In genomic region chr10:58627569-58627968, GRCm38 (mm10) we compare ENCODE assay signal across 8 mouse cellular contexts. TPM values are rescaled to one million over a fixed set of nuclear protein-coding genes. Genes with fewer than 3 reads are reported as not detected.
DNase-seq lines count a peak whose midpoint lies in the region; ATAC-seq and TF ChIP-seq lines count a peak whose summit lies in the region.

No protein-coding gene starts in this region.

- no peak overlapping the region for H3K9ac ChIP-seq in heart, adult 2 months (ENCODE audit: low read depth, low read length)
- no peak overlapping the region for H3K9ac ChIP-seq in MEL (ENCODE audit: control insufficient read depth, low read depth, low read length, poor library complexity, severe bottlenecking)
- H3K9ac ChIP-seq in forebrain, embryonic 11.5 days (ENCODE audit: low read length), result no peak overlapping the region

- H3K4me1 ChIP-seq in heart, adult 2 months (ENCODE audit: control insufficient read depth, insufficient read depth, low read length), result no peaks in the 10 kb centered on the region; the same call in 1 of the 2 replicates
- H3K4me1 ChIP-seq in MEL (ENCODE audit: control insufficient read depth in 1 of 2, insufficient read depth in 2 of 2, low read length in 2 of 2), result no peaks in the 10 kb centered on the region
- H3K4me1 ChIP-seq in forebrain, embryonic 11.5 days (replicated peaks; ENCODE audit: control insufficient read depth, insufficient read depth, low read length), result no peaks in the 10 kb centered on the region

- no peak for TF ChIP-seq RAD21 in MEL (IDR thresholded peaks at IDR 0.05; ENCODE audit: low read depth, low read length)

- ATAC-seq in forebrain, embryonic 11.5 days (replicated peaks; ENCODE audit: low FRiP score), result peak; percentile 48; the same call in 1 of the 2 replicates

- no peak for DNase-seq in heart, adult 2 months
- DNase-seq in heart, adult 8-10 months (ENCODE audit: low spot score), result no peak
- no peak for DNase-seq in MEL (ENCODE audit: low read depth, low spot score)
- no peak for DNase-seq in forebrain, embryonic 11.5 days (ENCODE audit: low spot score)
- DNase-seq in layer of hippocampus, adult 2 months (ENCODE audit: low spot score in 2 of 2), result peak; percentile 48 to 55
- DNase-seq in mesoderm, embryonic 11.5 days (ENCODE audit: low read depth, low spot score), result peak; percentile 57
- peak; percentile 33 for DNase-seq in telencephalon, adult 2 months (ENCODE audit: low read depth, low spot score)
- DNase-seq in urinary bladder, adult 18-20 months (ENCODE audit: low spot score in 2 of 2), result no peak

- intact Hi-C loops in heart, adult 2 months (cut with DNase I), result loop anchor here (2.0 to 10.0 kb wide), 2 partner anchors 49 to 273 kb away; no protein-coding TSS in a partner anchor

- H3K36me3 ChIP-seq in heart, adult 2 months (ENCODE audit: control insufficient read depth, insufficient read depth, low read length), result no peaks in the 10 kb centered on the region
- H3K36me3 ChIP-seq in MEL (ENCODE audit: control insufficient read depth in 1 of 2, insufficient read depth in 2 of 2, low read length in 2 of 2), result no peaks in the 10 kb centered on the region
- H3K36me3 ChIP-seq in forebrain, embryonic 11.5 days (ENCODE audit: control insufficient read depth, insufficient read depth, low read length), result no peaks in the 10 kb centered on the region

- H3K9me3 ChIP-seq in MEL (replicated peaks; ENCODE audit: insufficient read depth, low read length), result no peaks in the 10 kb centered on the region
- no peaks in the 10 kb centered on the region for H3K9me3 ChIP-seq in forebrain, embryonic 11.5 days (ENCODE audit: control insufficient read depth, low read length)

- no peak overlapping the region for H3K4me3 ChIP-seq in heart, adult 2 months
- H3K4me3 ChIP-seq in MEL (ENCODE audit: control insufficient read depth in 1 of 2, insufficient read depth in 1 of 2, low read depth in 2 of 2, low read length in 2 of 2), result no peak overlapping the region
- H3K4me3 ChIP-seq in forebrain, embryonic 11.5 days (ENCODE audit: low read depth, low read length), result no peak overlapping the region
- no peak overlapping the region for H3K4me3 ChIP-seq in layer of hippocampus, adult 2 months

- no peak overlapping the region for H3K4me2 ChIP-seq in forebrain, embryonic 11.5 days (ENCODE audit: low read depth, low read length, severe bottlenecking)

- peak; percentile 66 for TF ChIP-seq CTCF in heart, adult 2 months (IDR thresholded peaks at IDR 0.05)
- peak in 1 of 3 experiments; percentile 11; a peak in 2 of 6 replicates for TF ChIP-seq CTCF in MEL (IDR thresholded peaks at IDR 0.05 in 2 of 3, conservative IDR thresholded peaks at IDR 0.05 in 1 of 3; ENCODE audit: control insufficient read depth in 1 of 3, insufficient read depth in 1 of 3, low read depth in 2 of 3, low read length in 3 of 3, poor library complexity in 1 of 3, severe bottlenecking in 1 of 3)
- peak; percentile 77 for TF ChIP-seq CTCF in layer of hippocampus, adult 2 months (conservative IDR thresholded peaks at IDR 0.05)

- TF ChIP-seq POLR2A in heart, adult 2 months (IDR thresholded peaks at IDR 0.05; ENCODE audit: insufficient read depth, low read depth, low read length), result no peak
- TF ChIP-seq POLR2A in MEL (IDR thresholded peaks at IDR 0.05; ENCODE audit: control insufficient read depth in 1 of 2, insufficient read depth in 1 of 2, low read depth in 1 of 2, low read length in 2 of 2, poor library complexity in 1 of 2), result no peak

- H3K27me3 ChIP-seq in heart, adult 2 months (ENCODE audit: control insufficient read depth, insufficient read depth, low read length), result no peaks in the 10 kb centered on the region
- H3K27me3 ChIP-seq in MEL (ENCODE audit: control insufficient read depth in 1 of 2, insufficient read depth in 2 of 2, low read length in 2 of 2), result no peaks in the 10 kb centered on the region
- H3K27me3 ChIP-seq in forebrain, embryonic 11.5 days (ENCODE audit: control insufficient read depth, insufficient read depth, low read length), result no peaks in the 10 kb centered on the region

- no peak for TF ChIP-seq EP300 in heart, adult 2 months (IDR thresholded peaks at IDR 0.05; ENCODE audit: insufficient read depth, low read depth, low read length)
- no peak for TF ChIP-seq EP300 in MEL (IDR thresholded peaks at IDR 0.05; ENCODE audit: low read depth in 1 of 2, low read length in 2 of 2)

- H3K27ac ChIP-seq in heart, adult 2 months, result no peak overlapping the region
- no peak overlapping the region for H3K27ac ChIP-seq in MEL (ENCODE audit: control insufficient read depth, low read depth, low read length)
- no peak overlapping the region for H3K27ac ChIP-seq in forebrain, embryonic 11.5 days (ENCODE audit: low read depth, low read length)
- no peak overlapping the region for H3K27ac ChIP-seq in layer of hippocampus, adult 2 months

- H3K79me2 ChIP-seq in heart, adult 2 months (replicated peaks; ENCODE audit: control insufficient read depth, insufficient read depth, low read length), result no peaks in the 10 kb centered on the region
- no peaks in the 10 kb centered on the region for H3K79me2 ChIP-seq in MEL (ENCODE audit: control insufficient read depth, insufficient read depth, low read length, poor library complexity)

TF ChIP-seq in MEL, 35 proteins besides CTCF, POLR2A, EP300 and RAD21:
- no peak for TF ChIP-seq NRF1 (IDR thresholded peaks at IDR 0.05; ENCODE audit: insufficient read depth, low read depth, low read length, poor library complexity, severe bottlenecking)
- no peak for TF ChIP-seq MAFK (IDR thresholded peaks at IDR 0.05; ENCODE audit: borderline replicate concordance, low read depth, low read length)
- 0 out of 2 replicates have a peak, but pooled peaks have one; percentile 8 for TF ChIP-seq SMC3 (IDR thresholded peaks at IDR 0.05; ENCODE audit: low read depth, low read length)

RNA-seq across cellular contexts. Expression of gene Edar, which starts 47.9 kb away (rescaled TPM):
- under 1 TPM; 0.39 to 0.47 TPM for total RNA-seq in heart, adult 2 months (2021)
- 0.31 and 0.38 TPM in 2 replicates for polyA plus RNA-seq in heart, adult 2 months (2012; rRNA removed)
- total RNA-seq in heart, adult 8-10 months (2022), result under 1 TPM; 0.08 to 0.69 (median 0.45) TPM
- total RNA-seq in MEL (2012; rRNA removed), result not detected in 2 replicates
- not detected for polyA plus RNA-seq in MEL (2012; ENCODE audit: insufficient read depth in 1 of 2, insufficient read length in 2 of 2, low read depth in 1 of 2, low replicate concordance in 2 of 2, missing spikeins in 1 of 2)
- 0.75 and 0.81 TPM in 2 replicates for polyA plus RNA-seq in forebrain, embryonic 11.5 days (2014; fragmentation: Nextera tagmentation; extraction: Ambion mirVana)
- under 1 TPM; 0.13 to 0.15 TPM for total RNA-seq in layer of hippocampus, adult 2 months (2021)

Comparison
In these comparisons a context has a peak if more than half of its experiments do, and no peak if none do; other contexts are left out.
1. DNase-seq: peak in layer of hippocampus, adult 2 months (2 of 2), mesoderm, embryonic 11.5 days (single experiment) and telencephalon, adult 2 months (single experiment); none in heart, adult 2 months (0 of 2), heart, adult 8-10 months (single experiment), MEL (single experiment), forebrain, embryonic 11.5 days (single experiment) and urinary bladder, adult 18-20 months (0 of 2).